Mouse (Mus musculus) embryonic facial prominence, embryonic 12.5 days (tissue): Measurements from ENCODE around the gene Atic. TPM values are rescaled to one million over a fixed set of nuclear protein-coding genes. Genes with fewer than 3 reads are reported as not detected.

Experiments used
- ATAC-seq: fragments of 200-750 bp; cut with Nextera tagmentation; 2 replicates; pipeline ENCODE4 v1.8.0; 2017; ENCODE audit not compliant: insufficient number of reproducible peaks, insufficient read depth, low FRiP score, low TSS enrichment
- H3K27ac ChIP-seq: fragments of 300-500 bp; sonication (generic); 2 replicates; pipeline ENCODE4 v1.5.1; 2016; ENCODE audit warnings: mild to moderate bottlenecking
- H3K27me3 ChIP-seq: fragments of 300-500 bp; sonication (generic); 2 replicates; pipeline ENCODE4 v1.6.1; 2016; ENCODE audit warnings: mild to moderate bottlenecking, moderate library complexity
- H3K36me3 ChIP-seq: fragments of 300-500 bp; sonication (generic); 2 replicates; pipeline ENCODE4 v1.6.1; 2016; ENCODE audit warnings: mild to moderate bottlenecking
- H3K4me1 ChIP-seq: fragments of 300-500 bp; sonication (generic); 2 replicates; pipeline ENCODE4 v1.6.1; 2016
- H3K4me2 ChIP-seq: fragments of 300-500 bp; sonication (generic); replicated peaks from 2 replicates; pipeline ENCODE4 v1.6.1; 2016; ENCODE audit warnings: mild to moderate bottlenecking, moderate library complexity
- H3K4me3 ChIP-seq: fragments of 300-500 bp; sonication (generic); 2 replicates; pipeline ENCODE4 v1.5.1; 2016; ENCODE audit warnings: mild to moderate bottlenecking
- H3K9ac ChIP-seq: fragments of 300-500 bp; sonication (generic); 2 replicates; pipeline ENCODE4 v1.6.1; 2016; ENCODE audit warnings: mild to moderate bottlenecking, moderate library complexity
- H3K9me3 ChIP-seq: fragments of 300-500 bp; sonication (generic); 2 replicates; pipeline ENCODE4 v1.6.1; 2016; ENCODE audit warnings: mild to moderate bottlenecking, moderate library complexity
- WGBS: fragments of 180-500 bp; shearing (Covaris S2); methylation state at CpG from one replicate; pipeline ENCODE4 v1.1.7; 2016; 5-methylcytosine and 5-hydroxymethylcytosine counted together
- polyA plus RNA-seq: library from polyadenylated mRNA; unstranded; fragments of >200 nt; fragmentation: Nextera tagmentation; extraction: Ambion mirVana; gene quantifications from 2 replicates; pipeline ENCODE4 v1.2.1, GENCODE M21; 2016

The Atic gene
- polyA plus RNA-seq, 1 experiment from 2014 or later = 65.3 TPM

DNA sequence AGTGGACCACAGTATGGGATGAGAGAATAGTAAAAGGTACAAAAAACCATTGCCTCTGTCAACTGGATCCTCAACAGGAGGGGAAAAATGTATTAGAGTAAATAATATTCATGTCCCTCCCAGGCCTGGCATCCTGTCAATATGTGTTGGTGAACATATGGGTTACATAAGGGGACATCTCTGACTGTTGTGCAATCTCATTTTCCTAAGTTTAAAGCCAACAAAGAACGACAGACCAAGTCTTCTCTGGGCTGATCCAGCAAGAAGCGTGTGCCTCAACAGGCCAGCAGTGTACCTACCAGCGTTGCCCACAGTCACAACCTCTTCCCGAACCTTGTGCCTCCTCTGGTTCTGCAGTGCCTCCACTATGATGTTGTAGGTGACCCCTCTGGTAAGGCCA lies 38.4 kb downstream of the Atic start:
- ATAC-seq = no peak
- H3K9me3 ChIP-seq = no peaks in the 10 kb centered on the region
- H3K27ac ChIP-seq = no peak overlapping the region
- WGBS = 95% methylated on average over 4 of the region's 4 CpGs
- H3K4me3 ChIP-seq = no peak overlapping the region
- no peak overlapping the region for H3K4me2 ChIP-seq
- H3K27me3 ChIP-seq = no peaks in the 10 kb centered on the region
- no peaks in the 10 kb centered on the region for H3K4me1 ChIP-seq
- peaks cover 96% of the 10 kb centered on the region for H3K36me3 ChIP-seq
- no peak overlapping the region for H3K9ac ChIP-seq

DNA sequence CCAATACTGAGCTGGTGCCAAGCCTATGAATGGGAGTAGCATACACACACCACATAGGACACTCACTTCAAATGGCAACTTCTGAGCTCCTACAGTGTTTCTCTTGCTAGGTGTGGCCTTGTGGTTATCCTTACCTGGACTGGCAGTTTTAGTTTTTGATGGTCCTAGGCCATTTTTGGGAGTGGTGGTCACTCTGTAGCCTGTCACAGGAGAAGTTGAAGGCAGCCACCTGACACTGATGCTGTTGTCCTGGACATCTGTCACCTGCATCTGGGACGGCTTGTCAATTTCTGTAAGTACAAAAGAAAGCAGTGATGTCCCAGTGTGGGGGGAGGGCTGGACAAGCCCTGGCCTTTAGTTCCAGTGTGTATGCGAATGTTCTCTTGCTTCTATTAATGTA lies 48.8 kb downstream of the Atic start:
- peaks cover 91% of the 10 kb centered on the region for H3K36me3 ChIP-seq

DNA sequence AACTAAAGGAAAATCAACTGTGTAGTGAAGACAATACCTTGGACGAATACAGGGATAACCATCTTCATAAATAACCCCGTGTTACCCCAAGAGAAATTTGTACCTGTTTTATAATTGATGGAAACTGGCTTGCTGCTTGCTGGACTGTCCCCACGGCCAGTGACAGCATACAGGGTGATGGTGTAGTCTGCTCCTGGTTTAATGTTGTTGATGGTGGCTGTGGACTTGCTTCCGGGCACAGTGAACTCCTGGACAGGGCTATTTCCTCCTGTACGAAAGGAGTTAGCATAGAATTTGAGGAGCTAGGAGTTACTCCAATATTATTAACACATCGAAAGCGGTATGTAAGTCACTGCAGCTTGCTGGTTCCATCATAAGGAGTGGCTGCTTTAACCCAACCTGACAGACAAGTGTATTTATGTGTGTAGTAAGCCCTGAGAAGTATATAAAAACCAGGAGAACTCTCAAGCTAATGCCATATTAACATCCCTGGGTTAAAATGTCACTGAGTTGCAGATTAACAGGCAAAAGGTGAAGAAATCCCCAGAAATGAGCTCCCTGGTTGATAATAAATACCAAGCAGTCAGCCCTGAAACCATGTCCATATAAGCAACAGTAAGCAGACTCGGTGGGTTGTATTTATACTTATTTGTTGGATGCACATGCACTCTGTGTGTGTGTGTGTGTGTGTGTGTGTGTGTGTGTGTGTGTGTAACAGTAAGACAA lies 49.8 kb downstream of the Atic start:
- peaks cover 92% of the 10 kb centered on the region for H3K36me3 ChIP-seq
- H3K4me3 ChIP-seq = no peak overlapping the region
- H3K4me1 ChIP-seq = no peaks in the 10 kb centered on the region
- H3K4me2 ChIP-seq = no peak overlapping the region
- no peak for ATAC-seq
- WGBS = 95% methylated on average over 8 of the region's 8 CpGs
- no peak overlapping the region for H3K27ac ChIP-seq
- H3K9ac ChIP-seq = no peak overlapping the region
- no peaks in the 10 kb centered on the region for H3K9me3 ChIP-seq
- H3K27me3 ChIP-seq = no peaks in the 10 kb centered on the region

More for the DNA sequence above, 48.8 kb downstream of the Atic start:
- Histone ChIP-seq H3K9me3 (no peaks in the 10 kb centered on the region), H3K27me3 (no peaks in the 10 kb centered on the region), H3K4me1 (no peaks in the 10 kb centered on the region), H3K9ac (no peak overlapping the region), H3K4me3 (no peak overlapping the region), H3K27ac (no peak overlapping the region), H3K4me2 (no peak overlapping the region)
- WGBS = 93% methylated on average over 2 of the region's 2 CpGs
- ATAC-seq = no peak

DNA sequence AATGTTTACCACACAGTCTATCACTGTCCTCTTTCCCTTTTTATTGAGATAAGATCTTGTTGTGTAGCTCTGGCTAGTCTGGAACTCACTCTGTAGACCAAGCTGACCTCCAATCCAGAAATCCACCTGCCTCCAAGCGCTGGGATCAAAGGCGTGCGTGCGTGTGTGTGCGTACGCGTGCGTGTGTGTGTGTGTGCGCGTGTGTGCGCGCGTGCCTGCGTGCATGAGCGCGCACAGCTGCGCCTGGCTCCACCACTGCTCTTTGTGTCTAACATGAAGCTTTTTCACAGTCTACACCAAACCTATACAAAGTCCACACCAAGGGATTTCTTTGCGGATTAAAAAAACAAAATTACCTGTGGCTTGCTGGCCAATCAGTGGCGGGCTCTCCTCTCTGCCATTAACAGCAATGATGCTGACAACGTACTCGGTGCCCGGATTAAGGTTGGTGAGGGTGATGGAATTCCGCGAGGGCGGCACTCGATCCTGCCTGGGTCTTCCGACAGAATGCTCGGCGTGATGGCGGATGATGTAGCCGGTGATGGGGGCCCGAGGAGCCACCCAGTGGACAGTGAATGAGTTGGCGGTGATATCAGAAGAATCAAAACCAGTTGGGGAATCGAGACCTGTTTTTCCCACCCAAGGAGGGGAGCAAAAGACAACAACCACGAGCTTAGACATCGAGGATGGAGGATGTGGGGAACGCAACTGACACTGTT lies 52.3 kb downstream of the Atic start:
- Histone ChIP-seq H3K27me3 (no peaks in the 10 kb centered on the region), H3K9ac (no peak overlapping the region), H3K4me2 (no peak overlapping the region), H3K9me3 (no peaks in the 10 kb centered on the region), H3K4me3 (no peak overlapping the region), H3K36me3 (peaks cover 94% of the 10 kb centered on the region), H3K4me1 (no peaks in the 10 kb centered on the region), H3K27ac (no peak overlapping the region)
- ATAC-seq = no peak
- 94% methylated on average over 37 of the region's 37 CpGs for WGBS

DNA sequence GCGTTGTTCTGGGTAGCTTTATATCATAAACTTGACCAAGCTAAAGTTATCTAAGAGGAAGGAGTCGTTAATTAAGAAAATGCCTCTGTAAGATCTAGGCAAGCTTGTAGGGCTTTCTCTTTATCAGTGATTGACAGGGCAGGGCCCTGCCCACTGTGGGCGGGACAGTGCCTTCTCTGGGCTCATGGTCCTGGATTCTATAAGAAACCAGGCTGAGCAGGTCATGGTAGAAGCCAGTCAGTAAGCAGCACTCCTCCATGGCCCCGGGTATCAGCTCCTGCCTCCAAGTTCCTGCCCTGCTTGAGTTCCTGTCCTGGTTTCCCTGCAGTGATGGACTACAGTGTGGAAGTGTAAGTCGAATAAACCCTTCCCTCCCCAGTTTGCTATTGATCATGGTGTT lies 53.0 kb downstream of the Atic start:
- ATAC-seq = no peak
- Histone ChIP-seq H3K36me3 (peaks cover 94% of the 10 kb centered on the region), H3K4me1 (no peaks in the 10 kb centered on the region)

DNA sequence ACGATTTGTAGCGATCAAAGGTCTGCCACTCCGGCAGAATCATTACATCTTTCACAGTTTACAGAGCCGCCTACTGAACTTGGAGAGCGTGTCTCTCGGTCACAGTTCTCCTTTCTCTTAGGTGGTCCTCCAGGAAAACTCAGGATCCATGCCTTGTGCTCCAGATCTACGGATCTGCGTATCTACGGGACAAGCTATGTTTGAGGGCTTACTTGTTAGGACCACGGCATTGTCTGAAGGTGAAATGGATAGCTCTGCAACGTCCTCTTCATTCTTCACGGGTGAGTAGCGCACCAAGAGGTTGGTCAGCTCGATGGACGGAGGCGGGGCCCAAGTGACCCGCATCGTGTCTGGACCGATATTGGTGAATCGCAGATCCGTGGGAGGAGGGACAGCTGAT lies 55.3 kb downstream of the Atic start:
- no peak overlapping the region for H3K4me3 ChIP-seq
- H3K9ac ChIP-seq = no peak overlapping the region
- WGBS = 95% methylated on average over 21 of the region's 21 CpGs
- no peak overlapping the region for H3K27ac ChIP-seq
- H3K4me1 ChIP-seq = no peaks in the 10 kb centered on the region
- H3K9me3 ChIP-seq = no peaks in the 10 kb centered on the region
- no peak overlapping the region for H3K4me2 ChIP-seq
- ATAC-seq = no peak
- no peaks in the 10 kb centered on the region for H3K27me3 ChIP-seq
- peaks cover 90% of the 10 kb centered on the region for H3K36me3 ChIP-seq

More for the DNA sequence above, 53.0 kb downstream of the Atic start:
- no peaks in the 10 kb centered on the region for H3K9me3 ChIP-seq
- H3K4me3 ChIP-seq = no peak overlapping the region
- H3K4me2 ChIP-seq = no peak overlapping the region
- no peak overlapping the region for H3K9ac ChIP-seq
- H3K27ac ChIP-seq = no peak overlapping the region
- H3K27me3 ChIP-seq = no peaks in the 10 kb centered on the region
- WGBS = 89% methylated on average over 5 of the region's 5 CpGs

DNA sequence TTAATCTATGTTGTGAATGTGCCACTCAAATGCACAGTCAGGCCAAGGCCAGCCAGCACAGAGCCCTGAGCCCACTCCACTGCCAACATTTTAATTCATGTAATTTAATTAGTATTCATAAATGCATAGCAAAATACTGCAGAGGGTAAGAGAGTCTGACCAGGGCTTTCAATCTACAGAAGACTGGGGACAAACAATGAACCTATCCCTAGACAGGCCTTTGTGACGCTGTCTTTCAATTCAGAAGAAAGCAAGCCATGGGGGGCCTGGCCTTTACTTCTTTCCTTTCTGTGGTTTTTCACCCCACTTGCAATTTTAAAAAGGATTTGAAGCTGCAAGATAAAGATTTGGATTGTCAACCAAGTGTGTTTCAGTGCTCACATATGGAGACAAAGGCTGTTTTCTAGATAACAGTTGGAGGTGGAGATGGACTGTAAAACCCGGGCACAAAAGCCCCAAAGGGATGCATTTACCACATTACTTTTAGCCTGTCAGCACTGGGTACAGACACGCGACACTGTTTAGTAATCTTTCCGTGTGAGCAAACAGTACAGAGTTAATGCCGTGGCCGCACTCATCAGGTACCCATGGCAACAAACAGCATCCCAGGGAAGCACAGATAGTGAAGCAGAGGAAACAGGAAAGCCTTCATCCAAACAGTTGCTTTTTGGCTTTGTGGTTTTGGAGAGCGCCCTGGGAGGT lies 57.7 kb downstream of the Atic start:
- ATAC-seq = 0 out of 2 replicates have a peak, but pooled peaks have one; percentile 28
- no peak overlapping the region for H3K4me2 ChIP-seq
- H3K9ac ChIP-seq = no peak overlapping the region
- H3K4me1 ChIP-seq = no peaks in the 10 kb centered on the region
- WGBS = 87% methylated on average over 8 of the region's 8 CpGs
- H3K4me3 ChIP-seq = no peak overlapping the region
- no peaks in the 10 kb centered on the region for H3K27me3 ChIP-seq
- H3K27ac ChIP-seq = no peak overlapping the region
- H3K9me3 ChIP-seq = no peaks in the 10 kb centered on the region
- peaks cover 93% of the 10 kb centered on the region for H3K36me3 ChIP-seq

DNA sequence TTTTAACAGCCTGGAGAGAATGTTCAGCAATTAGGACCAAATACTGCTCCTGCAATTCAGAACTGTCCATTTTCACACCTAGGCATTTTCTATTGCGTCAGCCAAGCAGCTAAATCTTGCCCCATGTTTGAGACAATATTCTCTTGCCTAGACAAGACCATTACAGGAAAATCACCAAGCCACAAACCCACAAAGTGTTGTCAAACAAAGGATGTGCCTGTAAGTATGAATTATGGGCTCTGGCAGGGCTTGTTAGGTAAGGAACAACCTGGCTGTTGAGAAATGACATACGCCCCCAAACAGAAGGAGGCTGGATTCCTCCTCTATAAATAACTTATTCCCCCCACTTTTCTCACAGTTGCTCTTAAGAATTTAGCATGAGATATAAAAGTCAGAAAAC lies 64.6 kb downstream of the Atic start:
- Histone ChIP-seq H3K27me3 (no peaks in the 10 kb centered on the region), H3K9ac (no peak overlapping the region), H3K27ac (no peak overlapping the region), H3K4me2 (no peak overlapping the region), H3K4me1 (no peaks in the 10 kb centered on the region), H3K36me3 (peaks cover 83% of the 10 kb centered on the region), H3K4me3 (no peak overlapping the region), H3K9me3 (no peaks in the 10 kb centered on the region)
- ATAC-seq = no peak
- 95% methylated on average over 2 of the region's 2 CpGs for WGBS

DNA sequence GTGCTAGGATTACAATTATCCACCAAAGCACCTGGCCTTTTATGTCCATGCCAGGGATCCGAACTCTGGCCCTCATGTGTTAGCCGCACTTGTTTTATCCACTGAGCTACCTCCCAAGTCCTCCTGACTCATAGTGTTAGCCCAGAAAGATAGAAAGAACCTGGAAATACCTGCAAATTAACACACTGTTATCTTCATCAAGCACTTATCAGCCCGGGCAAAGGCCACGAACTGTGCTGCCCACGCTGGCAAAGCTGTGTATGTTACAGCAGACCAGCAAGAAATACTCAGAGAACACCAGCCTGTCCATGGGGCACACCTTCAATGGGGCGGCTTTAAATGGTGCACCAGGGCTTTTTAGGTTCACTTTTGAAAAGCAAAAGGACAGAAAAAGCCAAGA lies 66.7 kb downstream of the Atic start:
- Histone ChIP-seq H3K4me3 (no peak overlapping the region), H3K4me1 (no peaks in the 10 kb centered on the region), H3K9me3 (no peaks in the 10 kb centered on the region), H3K36me3 (peaks cover 86% of the 10 kb centered on the region), H3K27me3 (no peaks in the 10 kb centered on the region), H3K4me2 (no peak overlapping the region), H3K9ac (no peak overlapping the region), H3K27ac (no peak overlapping the region)
- WGBS = 95% methylated on average over 6 of the region's 6 CpGs
- no peak for ATAC-seq

Other genes starting within 250 kb of the Atic start
- gene Abca12, start 142.2 kb upstream of the Atic start, polyA plus RNA-seq = 0.04 TPM in 2 replicates
- 233 and 238 TPM in 2 replicates for gene Fn1, start 96.0 kb downstream of the Atic start, polyA plus RNA-seq